Mouse (Mus musculus) lung, postnatal 0 days (tissue): ENCODE measurements at regions not wholly inside any gene's neighbourhood (a gene's known extent, or its start where the extent isn't known, plus 50 kb on each side); places are given as distances from the start of the nearest gene placed in this dataset.

ENCODE experiments used
- CTCF ChIP-seq: IDR thresholded peaks from 2 replicates; pipeline ENCODE4 v1.5.1; 2016; ENCODE audit warnings: antibody characterized with exemption, mild to moderate bottlenecking
- EP300 ChIP-seq: IDR thresholded peaks from 2 replicates; pipeline ENCODE4 v1.6.1; 2016; ENCODE audit warnings: antibody characterized with exemption, mild to moderate bottlenecking, control low read depth

- TF ChIP-seq CTCF = no peak
- TF ChIP-seq EP300 = no peak
Measured at GRCm38 (mm10) chr19:57555313-57555712, 55.5 kb upstream of the Atrnl1 start.
